Mouse (Mus musculus): ENCODE data around the gene Mdm2. TPM values are rescaled to one million over a fixed set of nuclear protein-coding genes. Genes with fewer than 3 reads are reported as not detected.

The Mdm2 gene
- total and polyA plus RNA-seq, 2 experiments from 2014 or later, result 31.3 to 93.0 TPM

- no peak overlapping the region for H3K4me3 ChIP-seq (ENCODE audit: low read depth, low read length)
- no peak for ATAC-seq (ENCODE audit: insufficient read depth, low read depth)
Observed at GRCm38 (mm10) chr10:117732962-117733592, 22.5 kb upstream of the Mdm2 start.

GRCm38 (mm10) chr10:117732184-117732583 is 21.6 kb upstream of the Mdm2 start:
- 70% methylated on average over 5 of the region's 5 CpGs for WGBS
- Histone ChIP-seq H3K36me3 (replicated peaks; ENCODE audit: control insufficient read depth, insufficient read depth, low read length) (no peaks in the 10 kb centered on the region), H3K9ac (replicated peaks; ENCODE audit: low read depth, low read length) (no peak overlapping the region), H3K27me3 (ENCODE audit: control insufficient read depth, insufficient read depth, low read length) (no peaks in the 10 kb centered on the region), H3K4me2 (ENCODE audit: low read depth, low read length) (no peak overlapping the region), H3K9me3 (replicated peaks; ENCODE audit: control insufficient read depth, low read length) (no peaks in the 10 kb centered on the region), H3K4me1 (ENCODE audit: control insufficient read depth, insufficient read depth) (no peaks in the 10 kb centered on the region), H3K4me3 (ENCODE audit: low read depth, low read length) (no peak overlapping the region), H3K27ac (ENCODE audit: low read depth) (no peak overlapping the region)
- ATAC-seq (ENCODE audit: insufficient read depth, low read depth) (no peak), DNase-seq (ENCODE audit: low spot score) (no peak)
- no peak for TF ChIP-seq CTCF (IDR thresholded peaks at IDR 0.05; ENCODE audit: low read depth)
- TF ChIP-seq EP300 (IDR thresholded peaks at IDR 0.05; ENCODE audit: low read depth), result no peak

More at GRCm38 (mm10) chr10:117732962-117733592, 22.5 kb upstream of the Mdm2 start:
- no peak overlapping the region for H3K27ac ChIP-seq (ENCODE audit: low read depth)
- H3K27me3 ChIP-seq (ENCODE audit: control insufficient read depth, insufficient read depth, low read length), result no peaks in the 10 kb centered on the region
- H3K4me1 ChIP-seq (ENCODE audit: control insufficient read depth, insufficient read depth), result no peaks in the 10 kb centered on the region
- no peaks in the 10 kb centered on the region for H3K9me3 ChIP-seq (replicated peaks; ENCODE audit: control insufficient read depth, low read length)
- peaks cover 1% of the 10 kb centered on the region; the same call in 1 of the 2 replicates for H3K36me3 ChIP-seq (replicated peaks; ENCODE audit: control insufficient read depth, insufficient read depth, low read length)
- no peak for DNase-seq (ENCODE audit: low spot score)
- no peak overlapping the region for H3K9ac ChIP-seq (replicated peaks; ENCODE audit: low read depth, low read length)
- no peak for TF ChIP-seq EP300 (IDR thresholded peaks at IDR 0.05; ENCODE audit: low read depth)
- TF ChIP-seq CTCF (IDR thresholded peaks at IDR 0.05; ENCODE audit: low read depth), result no peak
- no peak overlapping the region for H3K4me2 ChIP-seq (ENCODE audit: low read depth, low read length)
- WGBS, result 53% methylated on average over 14 of the region's 14 CpGs

GRCm38 (mm10) chr10:117731244-117732101 is 20.9 kb upstream of the Mdm2 start:
- Histone ChIP-seq H3K4me2 (ENCODE audit: low read depth, low read length) (no peak overlapping the region), H3K36me3 (replicated peaks; ENCODE audit: control insufficient read depth, insufficient read depth, low read length) (no peaks in the 10 kb centered on the region), H3K27me3 (ENCODE audit: control insufficient read depth, insufficient read depth, low read length) (no peaks in the 10 kb centered on the region), H3K9ac (replicated peaks; ENCODE audit: low read depth, low read length) (no peak overlapping the region), H3K9me3 (replicated peaks; ENCODE audit: control insufficient read depth, low read length) (no peaks in the 10 kb centered on the region), H3K4me3 (ENCODE audit: low read depth, low read length) (no peak overlapping the region), H3K27ac (ENCODE audit: low read depth) (no peak overlapping the region), H3K4me1 (ENCODE audit: control insufficient read depth, insufficient read depth) (no peaks in the 10 kb centered on the region)
- peak; percentile 77 for DNase-seq (ENCODE audit: low spot score)
- WGBS, result 49% methylated on average over 14 of the region's 15 CpGs
- ATAC-seq (ENCODE audit: insufficient read depth, low read depth), result peak; percentile 82
- TF ChIP-seq EP300 (IDR thresholded peaks at IDR 0.05; ENCODE audit: low read depth), result no peak
- peak; percentile 82 for TF ChIP-seq CTCF (IDR thresholded peaks at IDR 0.05; ENCODE audit: low read depth)

- TF ChIP-seq CTCF (IDR thresholded peaks at IDR 0.05; ENCODE audit: low read depth), result no peak
- TF ChIP-seq EP300 (IDR thresholded peaks at IDR 0.05; ENCODE audit: low read depth), result no peak
- Histone ChIP-seq H3K9me3 (replicated peaks; ENCODE audit: control insufficient read depth, low read length) (no peaks in the 10 kb centered on the region), H3K4me2 (ENCODE audit: low read depth, low read length) (no peak overlapping the region), H3K4me1 (ENCODE audit: control insufficient read depth, insufficient read depth) (no peaks in the 10 kb centered on the region), H3K4me3 (ENCODE audit: low read depth, low read length) (no peak overlapping the region), H3K9ac (replicated peaks; ENCODE audit: low read depth, low read length) (no peak overlapping the region), H3K27ac (ENCODE audit: low read depth) (no peak overlapping the region), H3K36me3 (replicated peaks; ENCODE audit: control insufficient read depth, insufficient read depth, low read length) (no peaks in the 10 kb centered on the region), H3K27me3 (ENCODE audit: control insufficient read depth, insufficient read depth, low read length) (no peaks in the 10 kb centered on the region)
- DNase-seq (ENCODE audit: low spot score) (no peak), ATAC-seq (ENCODE audit: insufficient read depth, low read depth) (no peak)
- 87% methylated on average over 12 of the region's 12 CpGs for WGBS
Observed at GRCm38 (mm10) chr10:117730637-117731203, 20.2 kb upstream of the Mdm2 start.

GRCm38 (mm10) chr10:117730140-117730539 is 19.6 kb upstream of the Mdm2 start:
- ATAC-seq (ENCODE audit: insufficient read depth, low read depth), result no peak
- H3K4me3 ChIP-seq (ENCODE audit: low read depth, low read length), result no peak overlapping the region
- WGBS, result 85% methylated on average over 7 of the region's 7 CpGs
- H3K4me1 ChIP-seq (ENCODE audit: control insufficient read depth, insufficient read depth), result no peaks in the 10 kb centered on the region
- DNase-seq (ENCODE audit: low spot score), result no peak
- no peak overlapping the region for H3K4me2 ChIP-seq (ENCODE audit: low read depth, low read length)
- no peak overlapping the region for H3K27ac ChIP-seq (ENCODE audit: low read depth)
- H3K9ac ChIP-seq (replicated peaks; ENCODE audit: low read depth, low read length), result no peak overlapping the region
- H3K27me3 ChIP-seq (ENCODE audit: control insufficient read depth, insufficient read depth, low read length), result no peaks in the 10 kb centered on the region
- H3K9me3 ChIP-seq (replicated peaks; ENCODE audit: control insufficient read depth, low read length), result no peaks in the 10 kb centered on the region
- TF ChIP-seq CTCF (IDR thresholded peaks at IDR 0.05; ENCODE audit: low read depth) (no peak), EP300 (IDR thresholded peaks at IDR 0.05; ENCODE audit: low read depth) (no peak)
- no peaks in the 10 kb centered on the region for H3K36me3 ChIP-seq (replicated peaks; ENCODE audit: control insufficient read depth, insufficient read depth, low read length)
